Mouse (Mus musculus) brain, embryonic 14.5 days (tissue): ENCODE measurements at regions not wholly inside any gene's neighbourhood (a gene's known extent, or its start where the extent isn't known, plus 50 kb on each side); places are given as distances from the start of the nearest gene placed in this dataset.

Experiments used
- CTCF ChIP-seq: fragments of 200-500 bp; IDR thresholded peaks from 2 replicates; pipeline ENCODE4 v1.5.1; 2012; ENCODE audit warnings: inconsistent platforms, mild to moderate bottlenecking, moderate library complexity, borderline replicate concordance; ENCODE audit not compliant: insufficient read depth, insufficient read length; ENCODE audit errors: extremely low read depth
- POLR2A ChIP-seq: fragments of 200-500 bp; IDR thresholded peaks from 2 replicates; pipeline ENCODE4 v1.6.1; 2012; ENCODE audit warnings: mild to moderate bottlenecking, inconsistent platforms, borderline replicate concordance; ENCODE audit not compliant: poor library complexity, insufficient read depth, insufficient read length, severe bottlenecking; ENCODE audit errors: extremely low read depth

DNA sequence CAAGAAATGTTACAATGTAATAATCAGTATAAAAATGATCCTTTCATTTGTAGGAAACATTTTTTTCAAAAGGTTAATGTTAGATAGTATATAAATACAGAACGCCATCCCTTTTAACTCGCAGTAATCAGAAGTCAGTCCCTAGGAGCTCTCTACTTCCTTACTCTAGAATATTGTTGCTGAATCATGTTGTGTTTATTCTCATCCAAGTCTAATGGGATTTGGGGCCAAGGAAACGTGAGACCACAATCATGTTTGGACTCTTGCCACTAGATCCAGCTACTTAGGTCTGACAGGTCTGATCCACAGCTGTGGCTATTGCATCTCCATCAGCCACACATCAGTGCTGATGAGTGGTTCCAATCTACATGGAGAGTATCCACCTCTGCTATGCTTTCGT, 304.4 kb downstream of the Rab38 start:
- TF ChIP-seq CTCF: no peak
- no peak for TF ChIP-seq POLR2A
